Mouse (Mus musculus): ENCODE data around the gene Cdc42ep2. TPM values are rescaled to one million over a fixed set of nuclear protein-coding genes. Genes with fewer than 3 reads are reported as not detected.

The Cdc42ep2 gene
- polyA plus RNA-seq, 2 experiments = 8.0 to 10.0 TPM

DNA sequence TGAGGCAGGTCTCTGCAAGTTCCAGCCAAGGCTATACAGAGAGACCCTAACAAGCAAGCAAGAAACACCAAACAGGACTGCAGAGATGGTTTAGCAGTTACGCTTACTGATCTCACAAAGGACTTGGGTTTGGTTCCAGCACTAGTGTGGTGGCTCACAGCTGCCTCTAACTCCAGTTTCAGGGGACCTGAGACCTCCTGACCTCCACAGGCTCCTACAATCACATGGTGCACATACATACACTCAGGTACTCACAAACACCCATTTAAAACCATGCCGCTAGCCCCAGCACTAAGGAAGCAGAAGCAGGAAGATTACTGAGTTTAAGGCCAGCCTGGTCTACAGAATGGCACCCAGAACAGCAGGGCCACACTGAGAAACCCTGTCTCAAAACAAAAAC lies 40.2 kb upstream of the Cdc42ep2 start:
- peaks cover 11% of the 10 kb centered on the region for H3K36me3 ChIP-seq (ENCODE audit: control insufficient read depth, insufficient read depth, low read length)
- ATAC-seq (ENCODE audit: low FRiP score, low read depth) (no peak), DNase-seq (ENCODE audit: low spot score) (no peak)
- no peak for TF ChIP-seq POLR2A (IDR thresholded peaks at IDR 0.05; ENCODE audit: borderline replicate concordance, extremely low read depth, insufficient read depth, insufficient read length)
- H3K4me1 ChIP-seq (ENCODE audit: control insufficient read depth, insufficient read depth, low read length) = peaks cover 11% of the 10 kb centered on the region
- H3K9ac ChIP-seq (ENCODE audit: low read depth, low read length, severe bottlenecking) = peak overlapping the region; percentile 74; the same call in 1 of the 2 replicates
- H3K27ac ChIP-seq (replicated peaks; ENCODE audit: low read depth, low read length) = no peak overlapping the region
- no peaks in the 10 kb centered on the region for H3K9me3 ChIP-seq (ENCODE audit: control insufficient read depth, low read length)
- peak overlapping the region; percentile 72 for H3K4me3 ChIP-seq (replicated peaks; ENCODE audit: low read length)
- no peaks in the 10 kb centered on the region for H3K27me3 ChIP-seq (ENCODE audit: control insufficient read depth, insufficient read depth, low read length)
- H3K4me2 ChIP-seq (replicated peaks; ENCODE audit: low read depth, low read length, severe bottlenecking) = peak overlapping the region; percentile 67
- WGBS = 88% methylated on average over 2 of the region's 2 CpGs

DNA sequence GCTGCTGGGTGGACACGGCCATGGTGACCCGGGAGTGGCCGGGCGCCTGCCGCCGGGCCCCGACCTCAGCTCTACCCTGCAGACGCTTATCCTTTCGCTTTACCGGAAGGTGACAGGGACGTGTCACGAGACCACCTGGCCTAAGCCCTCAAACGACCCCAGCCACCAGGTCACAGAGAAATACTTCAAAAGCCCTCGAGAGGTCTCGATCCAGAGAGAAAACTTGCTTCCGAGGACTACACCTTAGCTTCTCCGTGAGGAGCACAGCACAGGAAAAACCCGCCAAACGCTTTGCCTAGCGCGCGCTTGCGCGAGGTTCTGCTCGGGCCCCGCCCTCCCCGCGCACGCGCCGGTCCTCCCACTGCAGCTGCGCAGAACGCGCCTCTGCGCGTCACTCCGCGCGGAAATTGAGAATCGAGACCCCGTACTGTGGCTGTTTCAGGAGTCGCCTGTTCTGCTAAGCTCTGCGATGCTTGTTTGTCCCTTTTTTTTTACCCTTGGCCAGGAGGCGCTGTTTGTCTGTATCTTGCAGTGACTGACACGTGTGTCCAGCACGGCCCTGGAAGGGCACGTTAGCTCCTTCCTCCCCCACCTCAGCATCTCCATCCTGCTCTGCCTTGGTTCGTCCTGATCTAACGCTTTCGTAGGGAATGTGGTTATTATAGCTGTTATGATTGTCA lies 39.4 kb upstream of the Cdc42ep2 start, which contains the start of gene Pola2:
Gene Pola2, minus strand, starts transcription at position 320 of the 680 bp plus-strand sequence.
- Histone ChIP-seq H3K9me3 (ENCODE audit: control insufficient read depth, low read length) (no peaks in the 10 kb centered on the region), H3K9ac (ENCODE audit: low read depth, low read length, severe bottlenecking) (peak within 1 kb of the TSS; percentile 74), H3K27ac (replicated peaks; ENCODE audit: low read depth, low read length) (peak within 1 kb of the TSS; percentile 66), H3K4me1 (ENCODE audit: control insufficient read depth, insufficient read depth, low read length) (peaks cover 11% of the 10 kb centered on the region), H3K36me3 (ENCODE audit: control insufficient read depth, insufficient read depth, low read length) (peaks cover 12% of the 10 kb centered on the region), H3K27me3 (ENCODE audit: control insufficient read depth, insufficient read depth, low read length) (no peaks in the 10 kb centered on the region), H3K4me3 (replicated peaks; ENCODE audit: low read length) (peak within 1 kb of the TSS; percentile 72), H3K4me2 (replicated peaks; ENCODE audit: low read depth, low read length, severe bottlenecking) (peak within 1 kb of the TSS; percentile 67)
- DNase-seq (ENCODE audit: low spot score) (peak; percentile 93), ATAC-seq (ENCODE audit: low FRiP score, low read depth) (peak; percentile 89)
- under 1% methylated on average over 50 of the region's 50 CpGs for WGBS
- TF ChIP-seq POLR2A (IDR thresholded peaks at IDR 0.05; ENCODE audit: borderline replicate concordance, extremely low read depth, insufficient read depth, insufficient read length) = 0 out of 2 replicates have a peak, but pooled peaks have one; percentile 44

- 29% methylated on average over 1 of the region's 1 CpGs for WGBS
- 0 out of 2 replicates have a peak overlapping the region, but pooled peaks have one; percentile 31 for H3K9ac ChIP-seq (ENCODE audit: low read depth, low read length, severe bottlenecking)
These were observed 38.0 kb upstream of the Cdc42ep2 start for GRCm38 (mm10) chr19:5962651-5963050.

DNA sequence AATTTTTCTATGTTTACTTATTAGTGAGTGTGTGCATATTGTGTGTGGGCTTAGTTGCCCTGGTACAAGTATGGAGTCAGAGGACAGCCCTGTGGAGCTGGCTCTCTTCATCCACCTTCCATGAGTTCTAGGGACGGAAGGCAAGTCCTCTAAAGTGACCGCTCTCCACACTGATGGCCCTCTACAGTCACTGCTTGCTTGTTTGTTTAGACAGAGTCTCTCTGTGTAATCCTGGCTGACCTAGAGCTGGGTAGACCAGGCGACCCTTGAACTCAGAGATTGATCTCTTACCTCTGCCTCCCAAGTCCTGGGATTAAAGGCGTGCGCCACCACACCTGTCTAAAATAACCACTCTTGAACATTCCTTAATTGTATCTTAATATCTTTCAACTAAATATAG lies 32.8 kb upstream of the Cdc42ep2 start:
- WGBS = 88% methylated on average over 5 of the region's 5 CpGs
- Histone ChIP-seq H3K4me3 (replicated peaks; ENCODE audit: low read length) (no peak overlapping the region), H3K4me1 (ENCODE audit: control insufficient read depth, insufficient read depth, low read length) (peaks cover under 1% of the 10 kb centered on the region; the same call in 1 of the 2 replicates), H3K9ac (ENCODE audit: low read depth, low read length, severe bottlenecking) (no peak overlapping the region), H3K27me3 (ENCODE audit: control insufficient read depth, insufficient read depth, low read length) (no peaks in the 10 kb centered on the region), H3K36me3 (ENCODE audit: control insufficient read depth, insufficient read depth, low read length) (peaks cover 66% of the 10 kb centered on the region), H3K9me3 (ENCODE audit: control insufficient read depth, low read length) (no peaks in the 10 kb centered on the region), H3K4me2 (replicated peaks; ENCODE audit: low read depth, low read length, severe bottlenecking) (no peak overlapping the region), H3K27ac (replicated peaks; ENCODE audit: low read depth, low read length) (no peak overlapping the region)
- TF ChIP-seq POLR2A (IDR thresholded peaks at IDR 0.05; ENCODE audit: borderline replicate concordance, extremely low read depth, insufficient read depth, insufficient read length) = no peak
- DNase-seq (ENCODE audit: low spot score) (no peak), ATAC-seq (ENCODE audit: low FRiP score, low read depth) (no peak)

More at GRCm38 (mm10) chr19:5962651-5963050, 38.0 kb upstream of the Cdc42ep2 start:
- H3K36me3 ChIP-seq (ENCODE audit: control insufficient read depth, insufficient read depth, low read length) = peaks cover 25% of the 10 kb centered on the region
- ATAC-seq (ENCODE audit: low FRiP score, low read depth) (no peak), DNase-seq (ENCODE audit: low spot score) (no peak)
- peak overlapping the region; percentile 72 for H3K4me3 ChIP-seq (replicated peaks; ENCODE audit: low read length)
- no peak for TF ChIP-seq POLR2A (IDR thresholded peaks at IDR 0.05; ENCODE audit: borderline replicate concordance, extremely low read depth, insufficient read depth, insufficient read length)
- no peak overlapping the region for H3K27ac ChIP-seq (replicated peaks; ENCODE audit: low read depth, low read length)
- H3K4me2 ChIP-seq (replicated peaks; ENCODE audit: low read depth, low read length, severe bottlenecking) = peak overlapping the region; percentile 67
- no peaks in the 10 kb centered on the region for H3K27me3 ChIP-seq (ENCODE audit: control insufficient read depth, insufficient read depth, low read length)
- no peaks in the 10 kb centered on the region for H3K9me3 ChIP-seq (ENCODE audit: control insufficient read depth, low read length)
- H3K4me1 ChIP-seq (ENCODE audit: control insufficient read depth, insufficient read depth, low read length) = peaks cover 11% of the 10 kb centered on the region

- peak; percentile 75; the same call in 1 of the 2 replicates for ATAC-seq (ENCODE audit: low FRiP score, low read depth)
- no peak overlapping the region for H3K4me2 ChIP-seq (replicated peaks; ENCODE audit: low read depth, low read length, severe bottlenecking)
- no peak for TF ChIP-seq POLR2A (IDR thresholded peaks at IDR 0.05; ENCODE audit: borderline replicate concordance, extremely low read depth, insufficient read depth, insufficient read length)
These were observed 32.1 kb upstream of the Cdc42ep2 start for GRCm38 (mm10) chr19:5956685-5957084.

More at GRCm38 (mm10) chr19:5956685-5957084, 32.1 kb upstream of the Cdc42ep2 start:
- peak; percentile 90 for DNase-seq (ENCODE audit: low spot score)
- Histone ChIP-seq H3K27ac (replicated peaks; ENCODE audit: low read depth, low read length) (no peak overlapping the region), H3K9ac (ENCODE audit: low read depth, low read length, severe bottlenecking) (no peak overlapping the region), H3K4me3 (replicated peaks; ENCODE audit: low read length) (no peak overlapping the region), H3K36me3 (ENCODE audit: control insufficient read depth, insufficient read depth, low read length) (peaks cover 72% of the 10 kb centered on the region), H3K4me1 (ENCODE audit: control insufficient read depth, insufficient read depth, low read length) (no peaks in the 10 kb centered on the region), H3K9me3 (ENCODE audit: control insufficient read depth, low read length) (no peaks in the 10 kb centered on the region), H3K27me3 (ENCODE audit: control insufficient read depth, insufficient read depth, low read length) (no peaks in the 10 kb centered on the region)
- WGBS = 32% methylated on average over 3 of the region's 3 CpGs

All from limb, embryonic 14.5 days (tissue).